12 mouse cellular contexts compared by ENCODE assay signal in the genomic region with DNA sequence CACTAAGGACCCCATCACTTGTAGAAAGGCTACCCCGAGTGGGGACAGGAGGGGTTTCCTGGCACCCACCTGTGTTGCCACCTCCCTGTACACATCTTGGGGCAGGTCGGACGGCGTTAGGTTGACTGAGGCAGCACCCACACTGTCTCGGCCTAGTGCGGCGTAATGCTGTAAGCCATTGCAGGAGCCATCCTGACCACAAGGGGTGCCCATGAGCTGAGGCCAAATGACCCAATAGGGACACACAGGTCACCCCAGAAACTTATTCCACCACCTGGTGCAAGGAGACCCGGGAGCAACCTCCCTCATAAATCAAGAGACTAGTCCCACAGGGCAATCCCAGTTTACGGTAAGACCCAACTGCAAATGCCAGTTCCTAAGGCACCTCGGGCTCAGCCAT. TPM values are rescaled to one million over a fixed set of nuclear protein-coding genes. Genes with fewer than 3 reads are reported as not detected.
DNase-seq lines count a peak whose midpoint lies in the region; ATAC-seq and TF ChIP-seq lines count a peak whose summit lies in the region.
"Had no signal": no experiment of that assay in that cellular context is flagged by ENCODE, and none has a peak within 500 bp of the region (broad histone marks: within the 10 kb centered on the region; RNA-seq: fewer than 3 reads in every experiment).

No protein-coding gene starts in this region.

- peaks cover 92% of the 10 kb centered on the region for H3K36me3 ChIP-seq in forebrain, postnatal 0 days (ENCODE audit: insufficient read depth)
- peaks cover 83% of the 10 kb centered on the region for H3K36me3 ChIP-seq in forebrain, embryonic 15.5 days
- peaks cover 89% of the 10 kb centered on the region for H3K36me3 ChIP-seq in liver, embryonic 13.5 days
- peaks cover 96% of the 10 kb centered on the region for H3K36me3 ChIP-seq in liver, embryonic 12.5 days
- peaks cover 97% of the 10 kb centered on the region for H3K36me3 ChIP-seq in forebrain, embryonic 10.5 days (replicated peaks)

- peak; percentile 53 for TF ChIP-seq CTCF in forebrain, postnatal 0 days (IDR thresholded peaks at IDR 0.05; ENCODE audit: low read depth)
- TF ChIP-seq CTCF in olfactory bulb, adult 2 months (IDR thresholded peaks at IDR 0.05; ENCODE audit: insufficient read depth, low read depth, low read length): peak; percentile 35; the same call in 1 of the 2 replicates

- no peak for ATAC-seq in forebrain, postnatal 0 days
- ATAC-seq in forebrain, embryonic 15.5 days (replicated peaks): no peak
- ATAC-seq in liver, embryonic 13.5 days (ENCODE audit: low read depth): 0 out of 2 replicates have a peak, but pooled peaks have one; percentile 12
- no peak for ATAC-seq in liver, embryonic 12.5 days

- 89% methylated on average over 10 of the region's 10 CpGs for WGBS in forebrain, postnatal 0 days
- WGBS in forebrain, embryonic 15.5 days: 86% methylated on average over 10 of the region's 10 CpGs
- WGBS in liver, embryonic 13.5 days (ENCODE audit: insufficient replicate concordance): 83% methylated on average over 10 of the region's 10 CpGs
- 91% methylated on average over 10 of the region's 10 CpGs for WGBS in liver, embryonic 12.5 days (ENCODE audit: insufficient replicate concordance)
- 86% methylated on average over 10 of the region's 10 CpGs for WGBS in olfactory bulb, adult 2 months
- whole genome bisulfite sequencing in forebrain, embryonic 10.5 days: 83% methylated on average over 10 of the region's 10 CpGs

- no peak for TF ChIP-seq POLR2A in olfactory bulb, adult 2 months (IDR thresholded peaks at IDR 0.05; ENCODE audit: insufficient read depth, low read depth, low read length)

- no peak overlapping the region for H3K4me2 ChIP-seq in forebrain, postnatal 0 days (ENCODE audit: low read depth)
- no peak overlapping the region for H3K4me2 ChIP-seq in forebrain, embryonic 15.5 days (replicated peaks)
- H3K4me2 ChIP-seq in liver, embryonic 13.5 days: no peak overlapping the region
- H3K4me2 ChIP-seq in liver, embryonic 12.5 days: no peak overlapping the region

- no peak overlapping the region for H3K27ac ChIP-seq in forebrain, postnatal 0 days (ENCODE audit: low read depth, low read length)
- no peak overlapping the region for H3K27ac ChIP-seq in forebrain, embryonic 15.5 days (replicated peaks)
- no peak overlapping the region for H3K27ac ChIP-seq in liver, embryonic 13.5 days
- no peak overlapping the region for H3K27ac ChIP-seq in liver, embryonic 12.5 days
- no peak overlapping the region for H3K27ac ChIP-seq in olfactory bulb, adult 2 months (ENCODE audit: insufficient read depth, low read depth, low read length)
- no peak overlapping the region for H3K27ac ChIP-seq in forebrain, embryonic 10.5 days

- no peaks in the 10 kb centered on the region for H3K27me3 ChIP-seq in forebrain, postnatal 0 days (ENCODE audit: insufficient read depth, low read length)
- no peaks in the 10 kb centered on the region for H3K27me3 ChIP-seq in forebrain, embryonic 15.5 days
- H3K27me3 ChIP-seq in liver, embryonic 13.5 days: no peaks in the 10 kb centered on the region
- H3K27me3 ChIP-seq in liver, embryonic 12.5 days (replicated peaks): peaks cover 15% of the 10 kb centered on the region
- H3K27me3 ChIP-seq in forebrain, embryonic 10.5 days (ENCODE audit: poor library complexity, severe bottlenecking): peaks cover 35% of the 10 kb centered on the region

- DNase-seq in forebrain, postnatal 0 days: no peak
- no peak for DNase-seq in liver, embryonic 13.5 days
- peak; percentile 71 for DNase-seq in R1 (ENCODE audit: low read depth, low spot score)
- no peak for DNase-seq in forebrain, embryonic 10.5 days (ENCODE audit: extremely low spot score, low spot score)
- DNase-seq in natural killer cell, adult 2 months (ENCODE audit: low spot score in 2 of 2): no peak
- DNase-seq: adrenal gland, adult 2 months had no signal

- no peak overlapping the region for H3K4me3 ChIP-seq in forebrain, postnatal 0 days (ENCODE audit: low read depth, low read length)
- no peak overlapping the region for H3K4me3 ChIP-seq in forebrain, embryonic 15.5 days
- no peak overlapping the region for H3K4me3 ChIP-seq in liver, embryonic 13.5 days (replicated peaks)
- no peak overlapping the region for H3K4me3 ChIP-seq in liver, embryonic 12.5 days
- H3K4me3 ChIP-seq in olfactory bulb, adult 2 months (ENCODE audit: insufficient read depth, low read depth, low read length): no peak overlapping the region
- no peak overlapping the region for H3K4me3 ChIP-seq in forebrain, embryonic 10.5 days
- H3K4me3 ChIP-seq: myocyte had no signal

- no peak overlapping the region for H3K9ac ChIP-seq in forebrain, postnatal 0 days
- no peak overlapping the region for H3K9ac ChIP-seq in forebrain, embryonic 15.5 days (replicated peaks)
- no peak overlapping the region for H3K9ac ChIP-seq in liver, embryonic 13.5 days
- no peak overlapping the region for H3K9ac ChIP-seq in liver, embryonic 12.5 days

- H3K4me1 ChIP-seq in forebrain, postnatal 0 days (ENCODE audit: insufficient read depth): no peaks in the 10 kb centered on the region
- H3K4me1 ChIP-seq in forebrain, embryonic 15.5 days: no peaks in the 10 kb centered on the region
- no peaks in the 10 kb centered on the region for H3K4me1 ChIP-seq in liver, embryonic 13.5 days (replicated peaks)
- H3K4me1 ChIP-seq in liver, embryonic 12.5 days: no peaks in the 10 kb centered on the region
- no peaks in the 10 kb centered on the region for H3K4me1 ChIP-seq in olfactory bulb, adult 2 months (ENCODE audit: control insufficient read depth, insufficient read depth, low read length)
- peaks cover 11% of the 10 kb centered on the region for H3K4me1 ChIP-seq in forebrain, embryonic 10.5 days

- H3K9me3 ChIP-seq in forebrain, postnatal 0 days (ENCODE audit: low read length): peaks cover 13% of the 10 kb centered on the region; the same call in 1 of the 2 replicates
- H3K9me3 ChIP-seq in forebrain, embryonic 15.5 days: peaks cover 8% of the 10 kb centered on the region
- H3K9me3 ChIP-seq in liver, embryonic 13.5 days (replicated peaks): peaks cover 13% of the 10 kb centered on the region; the same call in 1 of the 2 replicates
- H3K9me3 ChIP-seq in liver, embryonic 12.5 days (replicated peaks): peaks cover 19% of the 10 kb centered on the region; the same call in 1 of the 2 replicates
- H3K9me3 ChIP-seq in forebrain, embryonic 10.5 days: peaks cover 45% of the 10 kb centered on the region

RNA-seq across cellular contexts. Expression of a gene that starts 8.1 kb away (rescaled TPM):
- 27.8 and 34.9 TPM in 2 replicates for total RNA-seq in forebrain, postnatal 0 days (2014; rRNA removed)
- 27.3 and 30.2 TPM in 2 replicates for polyA plus RNA-seq in forebrain, postnatal 0 days (2015; fragmentation: Nextera tagmentation; extraction: Ambion mirVana)
- polyA plus RNA-seq in forebrain, embryonic 15.5 days (2015; fragmentation: Nextera tagmentation; extraction: Ambion mirVana): 43.7 and 44.0 TPM in 2 replicates
- 20.0 and 20.8 TPM in 2 replicates for polyA plus RNA-seq in liver, embryonic 13.5 days (2015; fragmentation: Nextera tagmentation; extraction: Ambion mirVana)
- 28.3 and 30.1 TPM in 2 replicates for polyA plus RNA-seq in liver, embryonic 12.5 days (2016; fragmentation: Nextera tagmentation; extraction: Ambion mirVana)
- not detected in 2 replicates for polyA plus RNA-seq in olfactory bulb, adult 2 months (2012; ENCODE audit: insufficient read depth, insufficient read length, low replicate concordance, missing spikeins)
- polyA plus RNA-seq in forebrain, embryonic 10.5 days (2016; fragmentation: Nextera tagmentation; extraction: Ambion mirVana): 50.9 and 52.9 TPM in 2 replicates

RNA-seq across cellular contexts. Expression of a gene that starts 16.6 kb away (rescaled TPM):
- 0.62 and 1.0 TPM in 2 replicates for total RNA-seq in forebrain, postnatal 0 days (2014; rRNA removed)
- 0.99 and 1.7 TPM in 2 replicates for polyA plus RNA-seq in forebrain, postnatal 0 days (2015; fragmentation: Nextera tagmentation; extraction: Ambion mirVana)
- 0.69 and 0.72 TPM in 2 replicates for polyA plus RNA-seq in forebrain, embryonic 15.5 days (2015; fragmentation: Nextera tagmentation; extraction: Ambion mirVana)
- polyA plus RNA-seq in liver, embryonic 13.5 days (2015; fragmentation: Nextera tagmentation; extraction: Ambion mirVana): not detected in 2 replicates
- polyA plus RNA-seq in liver, embryonic 12.5 days (2016; fragmentation: Nextera tagmentation; extraction: Ambion mirVana): 0.11 and 0.13 TPM in 2 replicates
- not detected in 2 replicates for polyA plus RNA-seq in olfactory bulb, adult 2 months (2012; ENCODE audit: insufficient read depth, insufficient read length, low replicate concordance, missing spikeins)
- polyA plus RNA-seq in forebrain, embryonic 10.5 days (2016; fragmentation: Nextera tagmentation; extraction: Ambion mirVana): 0.36 and 0.64 TPM in 2 replicates
- total RNA-seq: adrenal gland, adult 2 months had no signal
- polyA plus RNA-seq: liver, embryonic 16.5 days had no signal

RNA-seq across cellular contexts. Expression of a gene that starts 21.8 kb away (rescaled TPM):
- 28.0 and 34.5 TPM in 2 replicates for total RNA-seq in forebrain, postnatal 0 days (2014; rRNA removed)
- polyA plus RNA-seq in forebrain, postnatal 0 days (2015; fragmentation: Nextera tagmentation; extraction: Ambion mirVana): 3.6 and 4.7 TPM in 2 replicates
- polyA plus RNA-seq in forebrain, embryonic 15.5 days (2015; fragmentation: Nextera tagmentation; extraction: Ambion mirVana): 0.64 and 0.69 TPM in 2 replicates
- polyA plus RNA-seq in liver, embryonic 13.5 days (2015; fragmentation: Nextera tagmentation; extraction: Ambion mirVana): not detected in 2 replicates
- 0.11 TPM in 1 of 2 replicates, not detected in the other for polyA plus RNA-seq in liver, embryonic 12.5 days (2016; fragmentation: Nextera tagmentation; extraction: Ambion mirVana)
- not detected in 2 replicates for polyA plus RNA-seq in olfactory bulb, adult 2 months (2012; ENCODE audit: insufficient read depth, insufficient read length, low replicate concordance, missing spikeins)
- polyA plus RNA-seq in forebrain, embryonic 10.5 days (2016; fragmentation: Nextera tagmentation; extraction: Ambion mirVana): 0.06 TPM in 1 of 2 replicates, not detected in the other
- polyA plus RNA-seq: heart, embryonic 16.5 days; liver, embryonic 16.5 days had no signal

RNA-seq across cellular contexts. Expression of a gene that starts 28.5 kb away (rescaled TPM):
- 54.1 and 88.3 TPM in 2 replicates for total RNA-seq in forebrain, postnatal 0 days (2014; rRNA removed)
- polyA plus RNA-seq in forebrain, postnatal 0 days (2015; fragmentation: Nextera tagmentation; extraction: Ambion mirVana): 131 and 143 TPM in 2 replicates
- 94.9 and 108 TPM in 2 replicates for polyA plus RNA-seq in forebrain, embryonic 15.5 days (2015; fragmentation: Nextera tagmentation; extraction: Ambion mirVana)
- polyA plus RNA-seq in liver, embryonic 13.5 days (2015; fragmentation: Nextera tagmentation; extraction: Ambion mirVana): 43.7 and 48.5 TPM in 2 replicates
- 79.6 and 80.4 TPM in 2 replicates for polyA plus RNA-seq in liver, embryonic 12.5 days (2016; fragmentation: Nextera tagmentation; extraction: Ambion mirVana)
- not detected in 2 replicates for polyA plus RNA-seq in olfactory bulb, adult 2 months (2012; ENCODE audit: insufficient read depth, insufficient read length, low replicate concordance, missing spikeins)
- 92.4 and 113 TPM in 2 replicates for polyA plus RNA-seq in forebrain, embryonic 10.5 days (2016; fragmentation: Nextera tagmentation; extraction: Ambion mirVana)

RNA-seq across cellular contexts. Expression of a gene that starts 34.0 kb away (rescaled TPM):
- total RNA-seq in forebrain, postnatal 0 days (2014; rRNA removed): 960 and 1,112 TPM in 2 replicates
- polyA plus RNA-seq in forebrain, postnatal 0 days (2015; fragmentation: Nextera tagmentation; extraction: Ambion mirVana): 1,015 and 1,046 TPM in 2 replicates
- polyA plus RNA-seq in forebrain, embryonic 15.5 days (2015; fragmentation: Nextera tagmentation; extraction: Ambion mirVana): 689 and 728 TPM in 2 replicates
- 903 and 946 TPM in 2 replicates for polyA plus RNA-seq in liver, embryonic 13.5 days (2015; fragmentation: Nextera tagmentation; extraction: Ambion mirVana)
- 1,008 and 1,045 TPM in 2 replicates for polyA plus RNA-seq in liver, embryonic 12.5 days (2016; fragmentation: Nextera tagmentation; extraction: Ambion mirVana)
- polyA plus RNA-seq in olfactory bulb, adult 2 months (2012; ENCODE audit: insufficient read depth, insufficient read length, low replicate concordance, missing spikeins): not detected in 2 replicates
- polyA plus RNA-seq in forebrain, embryonic 10.5 days (2016; fragmentation: Nextera tagmentation; extraction: Ambion mirVana): 598 and 623 TPM in 2 replicates

Comparison
In these comparisons a context has a peak if more than half of its experiments do, and no peak if none do; other contexts are left out.
1. RNA of a gene that starts 8.1 kb away (polyA plus RNA-seq): 50.9 to 52.9 TPM in forebrain, embryonic 10.5 days, 43.7 to 44.0 TPM in forebrain, embryonic 15.5 days, 27.3 to 30.2 TPM in forebrain, postnatal 0 days, 28.3 to 30.1 TPM in liver, embryonic 12.5 days and 20.0 to 20.8 TPM in liver, embryonic 13.5 days; not detected in olfactory bulb, adult 2 months; every median in the first group is over 10 times any median in the second.